Mouse (Mus musculus): ENCODE data around the gene Rapsn.
A peak's percentile ranks its signal among the peaks of the same experiment; 100 is the strongest.
"Not testable (repeated sequence)": the region's sequence is repeated elsewhere in the genome, so short reads cannot be mapped to it uniquely, and the experiment has no call there.

Rapsn gene

DNA sequence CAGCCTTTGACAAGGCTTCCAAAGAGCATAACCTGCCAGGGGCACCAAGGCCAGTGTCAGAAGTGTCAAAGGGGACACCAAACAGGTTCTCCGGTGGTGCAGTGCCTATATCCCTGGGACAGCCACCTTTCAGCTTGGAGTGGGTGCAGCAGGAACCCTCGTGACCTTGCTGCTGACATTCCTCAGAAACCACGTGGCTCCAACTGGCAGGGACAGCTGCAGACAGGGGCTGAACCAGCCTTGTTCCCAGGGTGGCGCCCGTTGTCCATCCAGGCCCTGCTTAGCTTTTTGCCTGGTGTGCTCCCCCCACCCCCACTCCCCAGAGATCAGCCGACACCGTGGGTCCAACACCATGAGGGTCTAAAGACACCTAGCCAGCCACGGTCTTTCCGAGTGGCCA lies at the start of gene Rapsn:
Rapsn (plus strand) TSS at position 236 of the 400 bp plus-strand sequence.
- DNase-seq (ENCODE audit: low read depth), result no peak

- DNase-seq (ENCODE audit: low read depth), result no peak
Measured at GRCm38 (mm10) chr2:90986055-90986454, 49.4 kb upstream of the Rapsn start.

- no peak for DNase-seq (ENCODE audit: low read depth)
Measured at GRCm38 (mm10) chr2:91008536-91008935, 26.9 kb upstream of the Rapsn start.

DNA sequence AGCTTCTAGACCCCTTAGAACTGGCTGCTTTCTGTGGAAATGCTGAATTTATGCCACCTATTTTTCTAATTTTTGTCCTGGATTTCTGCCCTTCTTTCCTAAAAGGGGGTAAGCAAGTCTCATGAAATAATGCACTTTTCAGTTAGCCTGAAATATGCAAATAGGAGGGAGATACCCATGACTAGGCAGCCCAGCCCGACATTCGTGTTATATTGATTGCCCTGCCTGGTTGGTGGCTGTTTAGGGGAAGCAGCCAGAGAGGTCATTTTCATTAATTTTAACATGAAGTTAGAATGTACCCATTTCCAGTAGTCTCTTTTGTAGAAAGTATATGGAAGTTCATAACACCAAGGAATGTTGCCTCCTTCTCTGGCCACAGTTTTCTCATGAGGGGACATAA lies 21.5 kb upstream of the Rapsn start:
- no peak for DNase-seq (ENCODE audit: low read depth)

GRCm38 (mm10) chr2:91015386-91015785 lies 20.0 kb upstream of the Rapsn start:
- DNase-seq (ENCODE audit: low read depth), result no peak

GRCm38 (mm10) chr2:91018061-91018788 lies 17.2 kb upstream of the Rapsn start:
- no peak for DNase-seq (ENCODE audit: low read depth)

DNA sequence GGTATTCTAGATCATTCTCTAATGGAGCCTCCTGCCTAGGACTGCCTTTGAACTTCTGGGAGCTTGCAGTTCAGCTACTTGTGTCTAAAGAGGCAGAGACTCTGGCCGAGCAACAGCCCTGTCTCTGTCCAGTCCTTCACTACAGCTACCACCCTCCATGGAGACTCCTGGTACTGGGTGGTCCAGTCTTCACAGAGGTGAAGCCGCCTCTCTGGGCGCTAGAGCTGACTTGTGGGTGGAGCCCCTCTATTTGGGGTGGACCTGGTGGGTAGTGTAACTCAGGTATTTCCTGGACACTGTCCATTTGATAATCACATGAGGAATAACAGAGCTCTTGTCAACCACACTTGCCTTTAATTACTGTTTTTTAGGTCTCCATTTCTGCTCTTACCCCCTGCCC lies 15.5 kb upstream of the Rapsn start:
- DNase-seq (ENCODE audit: low read depth), result no peak

DNA sequence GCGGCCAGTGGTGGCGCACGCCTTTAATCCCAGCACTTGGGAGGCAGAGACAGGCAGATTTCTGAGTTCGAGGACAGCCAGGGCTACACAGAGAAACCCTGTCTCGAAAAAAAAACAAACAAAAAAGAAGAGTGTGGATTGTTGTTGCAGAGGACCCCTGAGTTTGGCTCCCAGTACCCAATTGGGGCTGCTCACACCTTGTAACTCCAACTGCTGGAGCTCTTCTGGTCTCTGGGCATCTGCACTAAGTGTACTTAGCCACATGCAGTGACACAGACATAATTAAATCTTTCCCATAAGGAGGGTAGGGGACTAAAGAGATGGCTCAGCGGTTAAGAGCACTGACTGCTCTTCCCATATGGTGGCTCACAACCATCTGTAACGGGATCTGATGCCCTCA lies 13.2 kb upstream of the Rapsn start:
- DNase-seq (ENCODE audit: low read depth), result not testable (repeated sequence)

DNA sequence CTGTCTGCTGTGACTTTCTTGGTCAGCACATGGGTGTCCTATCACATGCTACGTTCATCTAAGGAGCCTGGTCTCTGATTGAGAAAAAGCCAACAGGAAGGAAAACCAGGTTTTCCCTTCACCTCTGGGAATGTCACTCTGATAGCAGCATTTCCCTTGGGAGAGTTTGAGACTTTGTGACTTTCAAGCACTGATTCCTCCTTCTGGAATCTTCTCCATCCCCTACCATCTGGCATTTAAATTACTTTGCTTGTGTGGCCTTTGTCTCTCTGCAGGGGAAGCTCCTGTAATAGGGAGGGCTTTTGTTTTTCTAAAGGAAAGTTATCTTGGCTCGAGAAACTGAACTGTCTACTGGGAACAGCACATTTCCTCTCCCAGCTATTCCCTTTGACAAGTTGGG lies 12.3 kb upstream of the Rapsn start:
- DNase-seq (ENCODE audit: low read depth), result no peak

- no peak for DNase-seq (ENCODE audit: low read depth)
Measured at GRCm38 (mm10) chr2:91023956-91024355, 11.5 kb upstream of the Rapsn start.

- DNase-seq (ENCODE audit: low read depth), result no peak
Measured at GRCm38 (mm10) chr2:91025081-91025516, 10.3 kb upstream of the Rapsn start.

- DNase-seq (ENCODE audit: low read depth), result no peak
Measured at GRCm38 (mm10) chr2:91026491-91026890, 8.9 kb upstream of the Rapsn start.

DNA sequence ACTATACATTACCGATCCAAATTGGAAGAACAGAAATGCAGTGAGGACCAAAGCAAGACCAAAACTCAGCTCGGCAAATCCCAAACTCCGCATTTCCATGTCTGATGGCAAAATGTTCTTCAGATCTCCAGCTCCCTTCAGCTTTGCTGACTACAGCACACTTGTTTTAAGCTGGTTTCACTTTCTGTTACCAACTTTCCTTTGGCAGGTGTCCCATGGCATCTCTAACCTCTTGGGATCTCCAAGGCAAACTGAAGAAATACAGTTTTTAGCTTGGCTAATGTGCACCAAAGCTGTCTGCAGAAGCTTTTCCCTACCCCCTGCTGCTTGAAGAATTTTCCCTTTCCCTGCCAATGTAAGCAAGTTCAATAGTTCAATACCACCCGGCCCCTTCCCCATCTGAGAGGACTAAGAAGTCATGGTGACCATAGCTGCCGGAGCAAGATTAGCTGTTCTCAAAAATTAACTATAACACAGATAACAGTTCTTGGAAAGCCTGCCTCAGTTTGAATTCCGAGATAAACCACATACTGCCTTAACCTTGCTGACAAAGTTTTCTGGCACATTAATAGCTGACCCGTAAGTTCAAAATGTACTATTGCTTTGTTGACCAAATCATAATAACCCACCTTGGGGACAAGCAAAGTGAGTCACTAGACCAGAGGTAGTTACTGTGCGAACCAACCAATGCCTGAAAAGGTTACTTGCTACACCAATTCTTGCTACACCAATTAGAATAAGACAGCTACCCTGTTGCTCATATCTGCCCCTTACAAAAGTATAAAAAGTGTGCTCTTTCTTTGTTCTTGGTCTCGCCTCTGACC lies 7.8 kb upstream of the Rapsn start:
- DNase-seq (ENCODE audit: low read depth), result no peak

DNA sequence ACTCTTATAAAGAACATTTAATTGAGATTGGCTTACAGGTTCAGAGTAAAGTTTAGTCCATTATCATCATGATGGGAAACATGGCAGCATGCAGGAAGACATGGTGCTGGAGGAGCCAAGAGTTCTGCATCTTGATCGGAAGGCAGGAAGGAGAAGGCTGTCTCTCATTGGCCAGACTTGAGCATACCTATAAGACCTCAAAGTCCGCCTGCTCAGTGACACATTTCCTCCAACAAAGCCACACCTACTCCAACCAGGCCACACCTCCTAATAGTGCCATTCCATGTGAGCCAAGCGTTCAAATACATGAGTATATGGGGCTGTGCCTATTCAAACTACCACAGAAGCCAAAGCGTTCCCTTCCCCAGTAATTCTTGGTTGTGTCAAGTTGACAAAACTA lies 4.2 kb upstream of the Rapsn start:
- no peak for DNase-seq (ENCODE audit: low read depth)

- no peak for DNase-seq (ENCODE audit: low read depth)
Measured at GRCm38 (mm10) chr2:91033000-91033399, 2.4 kb upstream of the Rapsn start.

GRCm38 (mm10) chr2:91041786-91042185 lies 6.4 kb downstream of the Rapsn start:
- DNase-seq (ENCODE audit: low read depth), result no peak

DNA sequence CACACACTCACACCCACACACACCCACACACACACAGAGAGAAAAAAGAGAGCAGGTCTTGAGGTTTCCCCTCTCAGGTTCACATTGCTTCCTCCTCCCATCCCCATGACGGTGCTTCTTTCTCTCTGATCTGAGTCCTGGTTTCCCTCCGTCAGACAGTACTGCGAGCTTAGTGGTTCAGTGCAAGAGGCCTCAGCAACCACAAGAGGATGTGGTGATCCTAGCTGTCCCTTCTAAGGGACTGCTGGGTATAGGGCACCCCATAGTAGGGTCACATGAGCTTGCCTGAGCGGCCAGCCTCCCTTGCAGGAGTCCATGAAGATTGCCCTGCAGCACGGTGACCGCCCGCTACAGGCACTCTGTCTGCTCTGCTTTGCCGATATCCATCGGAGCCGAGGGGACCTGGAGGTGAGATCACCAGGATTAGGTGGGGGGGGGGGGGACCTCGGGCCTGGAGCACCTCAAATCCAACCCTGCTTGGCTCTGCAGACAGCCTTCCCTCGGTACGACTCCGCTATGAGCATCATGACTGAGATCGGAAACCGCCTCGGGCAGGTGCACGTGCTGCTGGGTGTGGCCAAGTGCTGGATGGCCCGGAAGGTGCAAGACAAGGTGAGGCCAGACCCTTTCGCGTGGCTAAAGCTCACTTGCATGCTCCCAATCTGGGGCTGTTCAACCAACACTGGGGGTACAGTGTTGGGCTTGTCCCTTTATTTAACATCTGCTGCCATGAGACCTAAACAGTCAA lies 7.4 kb downstream of the Rapsn start:
- peak; percentile 42 for DNase-seq (ENCODE audit: low read depth)

GRCm38 (mm10) chr2:91044727-91045126 lies 9.3 kb downstream of the Rapsn start:
- no peak for DNase-seq (ENCODE audit: low read depth)

- DNase-seq (ENCODE audit: low read depth), result not testable (repeated sequence)
Measured at GRCm38 (mm10) chr2:91045805-91046204, 10.4 kb downstream of the Rapsn start.

DNA sequence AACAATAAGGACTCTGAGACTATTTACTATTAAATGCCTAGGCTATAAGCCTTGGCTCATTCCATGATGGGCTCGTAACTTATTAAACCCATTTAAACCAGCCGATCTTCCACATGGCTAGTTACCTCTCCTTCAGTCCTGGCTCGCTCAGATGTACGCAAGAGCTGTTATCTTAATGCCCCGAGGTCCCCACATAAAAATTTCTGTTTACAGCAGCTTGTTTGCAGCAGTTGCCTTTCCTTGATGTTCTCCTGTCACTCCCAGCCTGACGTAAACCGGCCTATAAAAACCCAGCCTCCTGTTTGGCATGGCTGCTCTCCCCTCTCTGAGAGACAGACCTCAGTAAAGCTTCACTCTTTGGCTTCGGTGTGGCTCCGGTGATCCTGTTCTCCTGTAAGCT lies 11.9 kb downstream of the Rapsn start:
- DNase-seq (ENCODE audit: low read depth), result no peak

DNA sequence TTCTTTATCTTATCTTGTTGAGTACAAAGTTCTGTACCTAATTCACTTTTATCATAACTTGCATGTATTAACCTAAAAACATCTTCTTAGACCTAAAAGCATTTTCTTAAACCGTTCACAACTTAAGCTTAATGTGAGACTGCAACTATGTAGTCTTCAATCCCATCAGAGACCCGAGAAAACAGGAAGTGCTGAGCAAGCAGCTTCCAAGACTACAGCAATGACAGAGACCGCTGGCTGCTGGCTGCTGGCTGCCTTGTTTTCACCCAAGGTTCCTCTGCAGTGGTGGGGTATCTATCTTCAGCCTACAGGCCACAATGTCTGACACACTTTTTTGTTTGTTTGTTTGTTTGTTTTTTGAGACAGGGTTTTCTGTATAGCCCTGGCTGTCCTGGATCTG lies 16.5 kb downstream of the Rapsn start:
- no peak for DNase-seq (ENCODE audit: low read depth)

DNA sequence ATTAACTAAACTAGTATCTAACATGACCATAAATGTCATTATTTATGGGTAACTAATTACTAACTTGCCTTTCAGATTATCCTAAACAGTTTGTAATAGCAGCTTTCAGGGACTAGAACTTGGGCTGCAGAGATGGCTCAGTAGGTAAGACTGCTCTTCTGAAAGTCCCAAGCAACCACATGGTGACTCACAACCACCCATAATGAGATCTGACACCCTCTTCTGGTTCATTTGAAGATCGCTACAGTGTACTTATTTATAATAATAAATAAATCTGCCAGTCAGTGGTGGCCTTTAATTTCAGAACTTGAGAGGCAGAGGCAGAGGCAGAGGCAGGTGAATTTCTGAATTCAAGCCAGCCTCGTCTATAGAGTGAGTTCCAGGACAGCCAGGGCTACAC lies 17.3 kb downstream of the Rapsn start:
- DNase-seq (ENCODE audit: low read depth), result no peak
